Mouse (Mus musculus): ENCODE data around the gene Slc47a2. TPM values are rescaled to one million over a fixed set of nuclear protein-coding genes. Genes with fewer than 3 reads are reported as not detected.

Slc47a2 gene
- total and polyA plus RNA-seq, 2 experiments from 2014 or later = 0.25 to 0.60 TPM

DNA sequence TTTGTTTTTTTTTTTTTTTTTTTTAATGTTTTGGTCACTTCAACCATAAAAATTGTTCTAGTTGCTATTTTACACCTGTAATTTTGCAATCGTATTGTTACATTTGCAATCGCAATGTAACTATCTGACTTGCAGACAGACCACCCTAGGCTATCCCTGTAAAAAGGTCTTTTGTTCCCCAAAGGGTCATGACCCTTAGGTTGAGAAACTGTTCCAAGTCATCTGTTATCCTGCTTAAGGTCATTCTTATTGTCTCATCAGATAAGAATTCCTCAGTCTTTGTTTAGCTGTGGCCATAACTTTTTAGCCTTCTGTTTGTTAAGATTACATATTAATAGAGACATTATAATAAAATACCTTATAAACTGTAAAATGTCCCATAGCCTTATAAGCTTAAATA, 49.4 kb downstream of the Slc47a2 start:
- DNase-seq (ENCODE audit: low spot score) (no peak), ATAC-seq (ENCODE audit: low FRiP score) (no peak)
- H3K27me3 ChIP-seq (ENCODE audit: insufficient read depth, low read length) = no peaks in the 10 kb centered on the region
- H3K4me1 ChIP-seq (ENCODE audit: insufficient read depth, low read length) = no peaks in the 10 kb centered on the region
- no peak overlapping the region for H3K4me2 ChIP-seq (ENCODE audit: low read depth, low read length, poor library complexity, severe bottlenecking)
- no peaks in the 10 kb centered on the region for H3K9me3 ChIP-seq (ENCODE audit: low read length)
- WGBS = 48% methylated on average over 2 of the region's 2 CpGs
- no peak overlapping the region for H3K4me3 ChIP-seq (ENCODE audit: low read depth, low read length)
- no peak overlapping the region for H3K27ac ChIP-seq (ENCODE audit: low read depth, low read length)
- TF ChIP-seq CTCF (IDR thresholded peaks at IDR 0.05) = no peak
- no peaks in the 10 kb centered on the region for H3K36me3 ChIP-seq (ENCODE audit: insufficient read depth, low read length)
- no peak overlapping the region for H3K9ac ChIP-seq (replicated peaks; ENCODE audit: low read length, poor library complexity, severe bottlenecking)

- no peak overlapping the region for H3K27ac ChIP-seq (ENCODE audit: low read depth, low read length)
- DNase-seq (ENCODE audit: low spot score) (no peak), ATAC-seq (ENCODE audit: low FRiP score) (no peak)
- no peak overlapping the region for H3K9ac ChIP-seq (replicated peaks; ENCODE audit: low read length, poor library complexity, severe bottlenecking)
- no peak for TF ChIP-seq CTCF (IDR thresholded peaks at IDR 0.05)
- no peaks in the 10 kb centered on the region for H3K36me3 ChIP-seq (ENCODE audit: insufficient read depth, low read length)
- no peak overlapping the region for H3K4me3 ChIP-seq (ENCODE audit: low read depth, low read length)
- H3K27me3 ChIP-seq (ENCODE audit: insufficient read depth, low read length) = no peaks in the 10 kb centered on the region
- WGBS = 69% methylated on average over 6 of the region's 6 CpGs
- H3K4me2 ChIP-seq (ENCODE audit: low read depth, low read length, poor library complexity, severe bottlenecking) = no peak overlapping the region
- no peaks in the 10 kb centered on the region for H3K4me1 ChIP-seq (ENCODE audit: insufficient read depth, low read length)
- no peaks in the 10 kb centered on the region for H3K9me3 ChIP-seq (ENCODE audit: low read length)
Observed at GRCm38 (mm10) chr11:61284323-61284722, 58.3 kb downstream of the Slc47a2 start.

DNA sequence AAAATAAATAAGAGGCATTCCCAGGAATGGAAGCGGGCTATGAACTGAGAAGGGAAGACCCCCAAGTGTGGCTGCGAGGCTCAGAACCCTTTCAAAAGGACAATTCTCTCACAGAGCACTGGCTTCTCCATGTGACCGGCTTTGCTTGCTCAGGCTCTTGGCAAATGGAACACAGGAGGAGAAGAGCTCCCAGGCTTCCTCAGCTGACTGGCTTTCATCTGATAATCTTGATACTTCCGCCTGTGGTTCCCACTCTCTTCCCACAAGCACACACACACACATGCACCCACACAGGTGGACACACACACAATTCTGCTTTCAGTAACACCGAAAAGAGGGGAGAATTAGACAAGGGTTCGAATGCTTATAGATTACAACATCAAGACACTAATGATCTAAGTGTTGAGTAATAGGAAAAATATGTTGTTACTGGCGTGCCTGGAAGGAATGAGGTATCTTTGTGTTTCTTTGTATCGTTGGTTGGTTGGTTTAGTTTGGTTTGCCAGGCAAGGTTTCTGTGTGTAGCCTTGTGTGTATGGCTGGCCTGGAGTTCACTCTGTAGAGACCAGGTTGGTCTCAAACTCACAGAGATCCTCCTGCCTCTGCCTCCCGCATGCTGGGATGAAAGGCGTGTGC, 59.1 kb downstream of the Slc47a2 start:
- Histone ChIP-seq H3K4me2 (ENCODE audit: low read depth, low read length, poor library complexity, severe bottlenecking) (no peak overlapping the region), H3K9me3 (ENCODE audit: low read length) (no peaks in the 10 kb centered on the region), H3K4me3 (ENCODE audit: low read depth, low read length) (no peak overlapping the region), H3K27me3 (ENCODE audit: insufficient read depth, low read length) (no peaks in the 10 kb centered on the region), H3K9ac (replicated peaks; ENCODE audit: low read length, poor library complexity, severe bottlenecking) (no peak overlapping the region), H3K27ac (ENCODE audit: low read depth, low read length) (no peak overlapping the region), H3K36me3 (ENCODE audit: insufficient read depth, low read length) (no peaks in the 10 kb centered on the region), H3K4me1 (ENCODE audit: insufficient read depth, low read length) (no peaks in the 10 kb centered on the region)
- no peak for TF ChIP-seq CTCF (IDR thresholded peaks at IDR 0.05)
- ATAC-seq (ENCODE audit: low FRiP score) (no peak), DNase-seq (ENCODE audit: low spot score) (no peak)
- WGBS = 89% methylated on average over 10 of the region's 10 CpGs

- H3K4me2 ChIP-seq (ENCODE audit: low read depth, low read length, poor library complexity, severe bottlenecking) = no peak overlapping the region
- no peak for TF ChIP-seq CTCF (IDR thresholded peaks at IDR 0.05)
- H3K9me3 ChIP-seq (ENCODE audit: low read length) = no peaks in the 10 kb centered on the region
- no peak overlapping the region for H3K9ac ChIP-seq (replicated peaks; ENCODE audit: low read length, poor library complexity, severe bottlenecking)
- no peaks in the 10 kb centered on the region for H3K4me1 ChIP-seq (ENCODE audit: insufficient read depth, low read length)
- H3K27me3 ChIP-seq (ENCODE audit: insufficient read depth, low read length) = no peaks in the 10 kb centered on the region
- DNase-seq (ENCODE audit: low spot score) (no peak), ATAC-seq (ENCODE audit: low FRiP score) (no peak)
- WGBS = 90% methylated on average over 8 of the region's 8 CpGs
- H3K4me3 ChIP-seq (ENCODE audit: low read depth, low read length) = no peak overlapping the region
- H3K36me3 ChIP-seq (ENCODE audit: insufficient read depth, low read length) = no peaks in the 10 kb centered on the region
- no peak overlapping the region for H3K27ac ChIP-seq (ENCODE audit: low read depth, low read length)
Observed at GRCm38 (mm10) chr11:61278445-61279077, 64.1 kb downstream of the Slc47a2 start.

DNA sequence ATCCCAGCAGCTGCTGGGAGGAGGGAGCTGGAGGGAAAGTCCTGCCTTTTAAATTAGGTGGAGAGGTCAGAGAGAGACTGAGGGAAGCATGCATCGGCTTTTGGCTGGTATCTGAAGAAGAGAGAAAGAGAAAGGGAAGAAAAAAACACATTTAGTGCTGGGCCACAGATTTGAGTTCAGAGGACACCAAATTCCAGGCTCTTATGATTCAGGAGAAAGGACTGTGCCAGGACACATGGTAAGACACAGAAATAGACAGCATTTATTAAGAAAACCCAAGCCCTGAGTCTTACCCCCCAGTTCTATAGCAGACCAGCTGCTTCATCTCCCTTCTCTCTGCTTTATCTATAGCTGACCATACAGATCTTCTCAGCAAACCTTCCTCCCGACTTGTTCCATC, 64.7 kb downstream of the Slc47a2 start:
- no peaks in the 10 kb centered on the region for H3K27me3 ChIP-seq (ENCODE audit: insufficient read depth, low read length)
- H3K27ac ChIP-seq (ENCODE audit: low read depth, low read length) = no peak overlapping the region
- TF ChIP-seq CTCF (IDR thresholded peaks at IDR 0.05) = no peak
- no peaks in the 10 kb centered on the region for H3K4me1 ChIP-seq (ENCODE audit: insufficient read depth, low read length)
- whole genome bisulfite sequencing = 79% methylated on average over 2 of the region's 2 CpGs
- H3K4me3 ChIP-seq (ENCODE audit: low read depth, low read length) = no peak overlapping the region
- H3K4me2 ChIP-seq (ENCODE audit: low read depth, low read length, poor library complexity, severe bottlenecking) = no peak overlapping the region
- DNase-seq (ENCODE audit: low spot score) = no peak
- no peak for ATAC-seq (ENCODE audit: low FRiP score)
- H3K36me3 ChIP-seq (ENCODE audit: insufficient read depth, low read length) = no peaks in the 10 kb centered on the region
- no peak overlapping the region for H3K9ac ChIP-seq (replicated peaks; ENCODE audit: low read length, poor library complexity, severe bottlenecking)
- H3K9me3 ChIP-seq (ENCODE audit: low read length) = no peaks in the 10 kb centered on the region

DNA sequence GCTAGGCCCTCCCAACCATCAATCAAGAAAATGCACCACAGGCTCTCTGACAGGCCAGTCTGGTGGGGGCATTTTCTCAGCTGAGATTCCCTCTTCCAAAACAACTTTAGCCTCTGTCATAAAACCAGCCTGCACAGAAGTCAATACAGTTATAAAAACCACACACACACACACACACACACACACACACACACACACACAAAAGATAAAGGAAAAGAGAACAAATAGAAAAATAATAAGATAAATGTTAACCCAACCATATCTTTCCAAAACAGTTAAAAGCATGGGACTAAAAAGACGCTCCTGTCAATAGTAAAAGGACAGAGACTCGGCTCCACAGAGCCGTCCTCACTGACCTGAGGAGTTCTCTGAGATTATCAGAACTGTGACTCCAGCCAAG, 66.2 kb downstream of the Slc47a2 start:
- 67% methylated on average over 3 of the region's 3 CpGs for WGBS
- Histone ChIP-seq H3K4me1 (ENCODE audit: insufficient read depth, low read length) (no peaks in the 10 kb centered on the region), H3K9ac (replicated peaks; ENCODE audit: low read length, poor library complexity, severe bottlenecking) (no peak overlapping the region), H3K4me2 (ENCODE audit: low read depth, low read length, poor library complexity, severe bottlenecking) (no peak overlapping the region), H3K27ac (ENCODE audit: low read depth, low read length) (no peak overlapping the region), H3K4me3 (ENCODE audit: low read depth, low read length) (no peak overlapping the region), H3K27me3 (ENCODE audit: insufficient read depth, low read length) (no peaks in the 10 kb centered on the region), H3K9me3 (ENCODE audit: low read length) (no peaks in the 10 kb centered on the region), H3K36me3 (ENCODE audit: insufficient read depth, low read length) (no peaks in the 10 kb centered on the region)
- no peak for TF ChIP-seq CTCF (IDR thresholded peaks at IDR 0.05)
- ATAC-seq (ENCODE audit: low FRiP score) = no peak
- no peak for DNase-seq (ENCODE audit: low spot score)
